Mouse (Mus musculus): ENCODE data around the gene 2010111I01Rik. TPM values are rescaled to one million over a fixed set of nuclear protein-coding genes. Genes with fewer than 3 reads are reported as not detected.

The 2010111I01Rik gene
- total and polyA plus RNA-seq, 3 experiments: 26.3 to 32.7 TPM; not detected in 1

Other genes with a start within 250 kb of the 2010111I01Rik start
- gene Platr25, start 204.2 kb upstream of the 2010111I01Rik start, total RNA-seq (2012; rRNA removed): 7.1 and 7.3 TPM in 2 replicates
- gene Platr25, start 204.2 kb upstream of the 2010111I01Rik start, polyA plus RNA-seq (2012; ENCODE audit: insufficient read depth in 1 of 2, insufficient read length in 2 of 2, low read depth in 1 of 2, low replicate concordance in 2 of 2, missing spikeins in 1 of 2): 100 to 1,000 TPM in 1 of 2 experiments, 1 to 10 TPM in 1; 5.5 to 247 TPM
- 0.82 and 1.1 TPM in 2 replicates for gene Gm5141, start 179.1 kb upstream of the 2010111I01Rik start, total RNA-seq (2012; rRNA removed)
- gene Gm5141, start 179.1 kb upstream of the 2010111I01Rik start, polyA plus RNA-seq (2012; ENCODE audit: insufficient read depth in 1 of 2, insufficient read length in 2 of 2, low read depth in 1 of 2, low replicate concordance in 2 of 2, missing spikeins in 1 of 2): 10 to 100 TPM in 1 of 2 experiments, under 1 TPM in 1; 0.82 to 84.2 TPM
- gene Fbp2, start 106.5 kb upstream of the 2010111I01Rik start, total RNA-seq (2012; rRNA removed): 4.7 and 10.3 TPM in 2 replicates
- gene Fbp2, start 106.5 kb upstream of the 2010111I01Rik start, polyA plus RNA-seq (2012; ENCODE audit: insufficient read depth in 1 of 2, insufficient read length in 2 of 2, low read depth in 1 of 2, low replicate concordance in 2 of 2, missing spikeins in 1 of 2): 10 to 100 TPM in 1 of 2 experiments, not detected in 1; 10.8 TPM
- not detected in 2 replicates for gene Fbp1, start 76.6 kb upstream of the 2010111I01Rik start, total RNA-seq (2012; rRNA removed)
- gene Fbp1, start 76.6 kb upstream of the 2010111I01Rik start, polyA plus RNA-seq (2012; ENCODE audit: insufficient read depth in 1 of 2, insufficient read length in 2 of 2, low read depth in 1 of 2, low replicate concordance in 2 of 2, missing spikeins in 1 of 2): not detected

Measured in MEL (cell line).